Mouse (Mus musculus) small intestine, adult 2 months (tissue): ENCODE measurements around the gene Scn10a.

Source experiments
- CTCF ChIP-seq: fragments of 200-500 bp; IDR thresholded peaks from 2 replicates; pipeline ENCODE4 v1.5.1; 2012; ENCODE audit warnings: low read depth, mild to moderate bottlenecking, control low read depth, inconsistent platforms, low read length, moderate library complexity, mixed read lengths; ENCODE audit not compliant: insufficient replicate concordance, insufficient read length; ENCODE audit errors: extremely low read depth
- POLR2A ChIP-seq: fragments of 200-500 bp; IDR thresholded peaks from 2 replicates; pipeline ENCODE4 v1.6.1; 2012; ENCODE audit warnings: low read depth, mild to moderate bottlenecking, control low read depth, inconsistent platforms, low read length, moderate library complexity

DNA sequence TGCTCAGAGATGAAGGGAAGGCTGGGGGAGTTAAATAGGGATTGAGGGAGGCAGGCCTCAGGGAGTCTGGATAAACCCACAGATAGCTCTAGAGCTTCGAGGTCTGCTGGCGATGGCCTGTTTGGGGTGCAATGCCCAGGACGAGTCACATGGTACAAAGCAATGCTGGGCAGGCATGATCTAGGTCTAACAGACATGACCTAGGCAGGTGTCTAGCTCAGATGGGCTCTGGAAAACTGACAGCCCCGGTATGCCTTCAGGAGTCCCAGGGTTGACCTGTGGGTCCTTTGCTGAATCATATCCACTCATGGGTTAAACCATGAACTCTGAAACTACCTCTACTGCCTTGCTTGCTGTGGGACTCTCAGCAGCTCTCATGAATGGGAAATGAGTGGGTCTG is 7.9 kb upstream of the Scn10a start:
- TF ChIP-seq CTCF (no peak), POLR2A (no peak)
